Mouse (Mus musculus): ENCODE data around the gene Arnt. TPM values are rescaled to one million over a fixed set of nuclear protein-coding genes. Genes with fewer than 3 reads are reported as not detected.

The Arnt gene
- polyA plus RNA-seq (2012; rRNA removed; ENCODE audit: low replicate concordance): 42.1 and 43.1 TPM in 2 replicates

DNA sequence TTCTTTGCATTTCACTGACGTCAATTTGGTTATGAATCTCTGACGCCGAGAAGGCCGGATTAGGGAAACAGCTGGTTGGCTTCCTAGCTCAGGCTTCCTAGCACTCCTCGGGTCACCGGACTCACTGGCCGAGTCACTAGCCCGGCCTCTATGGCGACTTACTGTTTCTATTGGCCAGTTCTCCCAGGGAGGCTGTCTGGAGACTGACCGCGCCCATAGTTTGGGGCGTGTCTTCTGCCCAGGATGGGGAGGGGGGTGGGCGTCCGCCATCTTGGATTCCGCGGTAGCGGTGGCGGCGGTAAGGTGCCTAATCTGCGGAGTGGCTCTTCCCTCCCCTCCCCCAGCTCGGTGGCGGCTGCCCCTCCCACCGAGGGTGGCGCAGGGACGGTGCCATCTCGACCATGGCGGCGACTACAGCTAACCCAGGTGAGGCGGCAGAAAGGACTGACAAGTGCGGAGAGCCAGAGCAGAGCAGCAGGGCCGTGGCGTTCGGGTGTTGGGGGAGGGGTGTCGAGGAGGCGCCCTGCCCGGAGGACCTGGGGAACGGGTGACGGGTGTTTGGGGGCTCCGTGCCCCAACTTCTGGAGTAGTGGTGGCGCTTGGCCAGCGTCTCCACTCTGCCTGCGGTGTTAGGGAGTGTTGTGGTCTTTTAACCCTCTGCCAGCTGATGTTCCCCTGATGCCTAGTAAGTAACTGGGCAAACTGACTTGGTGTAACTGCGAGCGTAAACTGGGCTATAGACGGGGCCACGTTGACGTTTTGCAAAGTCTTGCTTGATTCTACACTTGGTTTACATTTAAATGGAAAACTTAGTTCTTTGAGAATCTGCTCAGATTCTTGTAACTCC lies at the start of gene Arnt:
Gene Arnt, plus strand, starts transcription at position 253 of the 847 bp plus-strand sequence.

DNA sequence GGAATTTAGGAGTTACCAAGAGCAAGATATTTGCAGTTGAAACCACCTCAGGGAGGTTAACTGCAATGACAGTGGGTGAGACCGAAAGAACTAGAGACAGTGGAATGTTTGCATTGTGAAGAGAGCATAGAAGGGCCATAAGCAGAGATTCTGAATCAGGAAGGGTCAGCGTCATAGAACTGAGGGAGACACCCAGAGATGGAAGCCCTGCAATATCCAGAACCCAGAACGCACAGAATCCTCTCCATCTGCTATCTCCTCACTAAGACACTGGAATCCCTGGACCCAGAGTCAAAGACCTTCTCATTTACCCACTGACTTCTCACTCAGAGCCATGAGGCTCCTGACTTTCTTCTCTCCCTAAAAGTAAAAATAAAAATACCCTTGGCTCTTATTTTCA lies 31.4 kb upstream of the Arnt start, which contains the start of gene 4930558C23Rik:
Gene 4930558C23Rik, minus strand, starts transcription at position 101 of the 400 bp plus-strand sequence.

DNA sequence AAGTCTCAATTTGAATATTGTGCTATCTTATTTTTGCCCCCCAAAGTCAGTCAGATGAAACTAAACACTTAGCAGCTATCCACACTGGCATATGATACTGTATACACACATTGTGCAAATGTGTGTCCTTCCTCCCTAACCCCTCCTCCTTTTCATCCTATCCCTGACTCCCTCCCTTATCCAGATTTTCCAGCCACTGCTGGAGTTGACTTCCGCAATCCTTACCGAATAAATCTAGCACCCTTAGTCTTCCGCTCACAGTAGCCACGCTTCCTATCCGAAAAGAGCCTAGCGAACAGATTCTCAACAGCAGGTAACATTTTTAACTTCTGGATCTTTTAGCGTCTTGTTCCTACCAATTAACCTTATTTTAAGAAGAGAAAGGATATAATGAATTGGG lies 64.8 kb downstream of the Arnt start, which contains the start of gene Ctsk:
Gene Ctsk, plus strand, starts transcription at position 233 of the 400 bp plus-strand sequence.

DNA sequence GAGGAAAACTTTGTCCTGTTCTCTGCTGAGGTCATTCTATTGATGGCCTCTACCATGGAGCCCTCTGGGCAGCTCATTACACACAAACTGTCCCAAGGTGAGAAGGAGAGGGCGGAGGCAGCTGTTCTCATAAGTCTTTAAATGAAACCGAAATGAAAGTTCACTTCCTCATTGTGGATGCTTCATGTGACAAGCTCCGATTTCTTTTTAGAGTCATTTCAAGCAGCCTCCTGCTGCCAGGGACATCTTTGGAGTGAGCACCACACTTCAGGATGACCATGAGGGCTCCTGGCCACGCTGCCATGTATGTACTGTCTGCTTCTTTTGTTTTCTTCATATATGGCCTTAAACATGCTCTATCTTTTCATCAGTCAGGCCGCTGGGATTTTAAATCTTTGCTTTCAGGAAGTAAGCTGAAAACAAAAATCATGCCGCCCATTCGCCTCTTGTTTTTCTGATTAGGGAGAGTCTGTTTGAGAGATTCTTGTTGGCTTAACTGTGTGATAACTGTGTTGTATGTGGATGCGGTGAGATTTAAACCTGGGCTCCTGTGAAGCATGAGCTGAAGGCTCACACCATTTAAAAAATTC lies 92.5 kb downstream of the Arnt start, which contains the start of gene Ctss:
Gene Ctss, plus strand, starts transcription at position 165 of the 590 bp plus-strand sequence.

Other genes with a start within 250 kb of the Arnt start
- 11.3 and 19.4 TPM in 2 replicates for gene Gabpb2, start 216.5 kb upstream of the Arnt start, polyA plus RNA-seq (2012; rRNA removed; ENCODE audit: low replicate concordance)
- 52.9 and 68.9 TPM in 2 replicates for gene Cdc42se1, start 205.7 kb upstream of the Arnt start, polyA plus RNA-seq (2012; rRNA removed; ENCODE audit: low replicate concordance)
- 11.7 and 16.1 TPM in 2 replicates for gene Mllt11, start 202.2 kb upstream of the Arnt start, polyA plus RNA-seq (2012; rRNA removed; ENCODE audit: low replicate concordance)
- gene Gm128, start 192.8 kb upstream of the Arnt start, polyA plus RNA-seq (2012; rRNA removed; ENCODE audit: low replicate concordance): 0.91 TPM in 1 of 2 replicates, not detected in the other
- gene Bnipl, start 183.2 kb upstream of the Arnt start, polyA plus RNA-seq (2012; rRNA removed; ENCODE audit: low replicate concordance): 0.09 and 6.4 TPM in 2 replicates
- gene Mindy1, start 153.0 kb upstream of the Arnt start, polyA plus RNA-seq (2012; rRNA removed; ENCODE audit: low replicate concordance): 82.0 and 89.1 TPM in 2 replicates
- gene Prune1, start 152.3 kb upstream of the Arnt start, polyA plus RNA-seq (2012; rRNA removed; ENCODE audit: low replicate concordance): 28.9 and 29.2 TPM in 2 replicates
- gene Anxa9, start 127.2 kb upstream of the Arnt start, polyA plus RNA-seq (2012; rRNA removed; ENCODE audit: low replicate concordance): 4.1 and 7.0 TPM in 2 replicates
- gene Cers2, start 119.6 kb upstream of the Arnt start, polyA plus RNA-seq (2012; rRNA removed; ENCODE audit: low replicate concordance): 136 and 146 TPM in 2 replicates
- gene Setdb1, start 77.2 kb upstream of the Arnt start, polyA plus RNA-seq (2012; rRNA removed; ENCODE audit: low replicate concordance): 12.4 and 26.7 TPM in 2 replicates
- gene 4930558C23Rik, start 31.5 kb upstream of the Arnt start, polyA plus RNA-seq (2012; rRNA removed; ENCODE audit: low replicate concordance): not detected in 2 replicates
- gene Ctsk, start 64.9 kb downstream of the Arnt start, polyA plus RNA-seq (2012; rRNA removed; ENCODE audit: low replicate concordance): 18.7 and 41.3 TPM in 2 replicates
- 26.9 and 63.6 TPM in 2 replicates for gene Ctss, start 92.4 kb downstream of the Arnt start, polyA plus RNA-seq (2012; rRNA removed; ENCODE audit: low replicate concordance)
- not detected in 2 replicates for gene Hormad1, start 125.3 kb downstream of the Arnt start, polyA plus RNA-seq (2012; rRNA removed; ENCODE audit: low replicate concordance)
- gene Golph3l, start 154.5 kb downstream of the Arnt start, polyA plus RNA-seq (2012; rRNA removed; ENCODE audit: low replicate concordance): 8.7 and 12.1 TPM in 2 replicates
- gene Ensa, start 190.6 kb downstream of the Arnt start, polyA plus RNA-seq (2012; rRNA removed; ENCODE audit: low replicate concordance): 12.2 and 18.1 TPM in 2 replicates
- gene Mcl1, start 224.4 kb downstream of the Arnt start, polyA plus RNA-seq (2012; rRNA removed; ENCODE audit: low replicate concordance): 33.3 and 71.8 TPM in 2 replicates